Mouse (Mus musculus) B cell, adult 2 months (primary cell): ENCODE data around the gene Crocc2.

Experiments used
- DNase-seq, 2 experiments: peaks; one replicate each; pipeline ENCODE4 v3.0.0; 2022

Crocc2 gene

DNA sequence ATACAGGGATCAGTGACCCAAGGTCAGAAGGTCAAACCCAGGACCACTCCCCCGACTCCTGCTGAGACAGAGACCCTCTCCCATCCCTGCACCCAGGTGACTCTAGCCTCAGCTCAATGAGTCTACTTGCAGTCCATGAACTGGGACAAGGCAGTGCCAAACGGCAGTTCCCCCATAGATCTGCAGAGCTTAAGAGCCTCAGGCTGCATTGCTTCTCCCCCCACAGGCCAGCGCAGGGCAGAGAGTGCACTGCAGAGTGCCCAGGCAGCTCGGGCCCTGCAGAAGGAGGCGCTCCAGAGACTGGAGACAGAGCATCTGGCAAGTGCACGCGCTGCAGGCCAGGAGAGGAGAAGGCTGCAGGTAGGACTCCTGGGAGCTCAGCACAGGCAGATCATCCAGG is 49.0 kb downstream of the Crocc2 start:
- no peak for DNase-seq

DNA sequence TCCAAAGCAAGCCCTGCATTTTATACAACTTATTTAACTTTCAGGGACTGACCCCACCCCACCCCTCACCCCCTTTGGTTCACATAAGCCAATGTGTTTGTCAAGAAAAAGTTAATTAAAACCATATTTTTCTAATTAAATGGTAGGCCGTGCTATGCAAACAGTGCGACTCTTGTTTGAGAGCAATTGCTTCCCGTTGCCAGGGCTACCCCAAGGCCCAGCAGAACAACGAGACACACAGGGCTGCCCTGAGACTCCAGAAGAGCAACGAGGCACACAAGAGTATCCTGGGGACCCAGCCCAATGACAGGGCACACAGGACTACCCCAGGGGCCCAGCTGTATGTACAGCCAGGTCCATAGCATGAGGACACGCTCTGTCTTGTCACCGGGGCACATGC is 52.3 kb downstream of the Crocc2 start:
- no peak for DNase-seq

DNA sequence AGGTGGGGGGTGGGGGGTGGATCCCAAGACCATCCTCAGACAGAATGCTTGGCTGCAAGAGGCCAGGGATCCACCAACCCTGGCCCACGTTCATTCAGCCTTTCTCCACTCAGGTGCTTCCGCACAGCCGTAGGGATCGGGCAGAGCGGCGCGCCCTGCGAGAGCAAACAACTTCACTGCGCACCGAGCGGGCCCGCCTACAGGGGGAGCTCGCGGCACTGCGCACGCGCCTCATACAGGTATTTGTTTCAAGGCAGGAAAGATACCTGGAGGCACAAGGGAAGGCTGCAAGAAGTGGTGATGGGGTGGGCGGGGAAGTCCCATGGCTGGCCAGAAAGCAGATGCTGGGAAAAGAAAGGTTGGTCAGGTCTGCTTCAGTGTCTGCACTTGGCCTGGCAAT is 55.4 kb downstream of the Crocc2 start:
- DNase-seq = peak; percentile 75 to 76

DNA sequence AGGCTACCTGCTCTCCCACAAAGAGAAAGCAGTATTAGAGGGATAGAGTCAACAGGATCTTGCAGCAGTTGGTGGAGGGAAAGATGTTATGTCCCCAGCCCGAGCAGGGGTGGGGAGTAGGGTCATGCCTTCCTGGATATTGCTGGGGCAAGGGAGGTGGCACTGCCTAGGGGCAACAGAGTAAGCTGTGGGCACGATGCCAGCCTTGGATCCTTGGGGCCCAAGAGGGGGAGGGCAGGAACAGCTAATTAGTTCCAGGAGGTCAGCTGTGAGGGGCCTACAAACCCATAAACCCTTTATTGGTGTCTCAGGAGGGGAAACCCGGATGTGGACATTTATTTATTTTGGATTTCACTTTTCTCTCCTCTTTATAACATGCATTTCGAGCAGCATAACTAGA is 56.7 kb downstream of the Crocc2 start:
- no peak for DNase-seq

DNA sequence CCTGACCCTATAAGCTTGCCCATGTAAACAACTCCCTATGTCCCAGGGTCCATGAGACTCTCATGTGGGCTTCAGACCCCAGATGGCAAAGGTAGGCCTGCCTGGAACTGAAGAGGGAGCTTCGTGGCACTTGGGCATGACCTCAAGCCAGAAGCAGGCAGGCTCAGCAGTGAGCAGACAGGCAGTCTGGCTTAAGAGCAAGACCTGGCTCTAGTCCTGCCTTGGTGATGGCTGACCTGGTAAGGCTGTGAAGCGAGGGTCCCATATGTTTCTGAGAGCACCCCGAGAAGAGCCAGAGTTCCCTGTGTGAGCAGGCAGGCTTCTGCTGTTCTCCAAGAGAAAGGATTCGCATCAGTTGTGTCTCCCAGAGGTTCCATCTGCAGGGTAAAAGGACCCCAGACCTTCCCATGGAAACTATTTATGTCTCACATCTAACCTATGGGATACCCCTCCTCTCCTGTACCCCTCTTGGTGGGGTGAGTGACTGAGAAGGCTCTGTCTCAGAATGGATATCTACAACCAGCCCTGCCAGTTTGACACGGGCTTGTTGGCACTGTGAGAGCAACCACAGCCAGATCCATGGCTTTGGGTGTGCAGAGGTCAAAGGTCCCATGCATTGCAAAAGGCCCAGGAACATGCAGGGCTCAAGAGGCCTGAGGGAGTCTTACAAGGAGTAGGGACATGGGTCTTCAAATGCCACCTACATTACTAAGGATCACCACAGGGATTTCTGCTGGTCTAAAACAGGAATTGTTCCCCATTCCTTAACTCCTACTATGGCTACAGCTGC is 57.4 kb downstream of the Crocc2 start:
- DNase-seq = no peak

DNA sequence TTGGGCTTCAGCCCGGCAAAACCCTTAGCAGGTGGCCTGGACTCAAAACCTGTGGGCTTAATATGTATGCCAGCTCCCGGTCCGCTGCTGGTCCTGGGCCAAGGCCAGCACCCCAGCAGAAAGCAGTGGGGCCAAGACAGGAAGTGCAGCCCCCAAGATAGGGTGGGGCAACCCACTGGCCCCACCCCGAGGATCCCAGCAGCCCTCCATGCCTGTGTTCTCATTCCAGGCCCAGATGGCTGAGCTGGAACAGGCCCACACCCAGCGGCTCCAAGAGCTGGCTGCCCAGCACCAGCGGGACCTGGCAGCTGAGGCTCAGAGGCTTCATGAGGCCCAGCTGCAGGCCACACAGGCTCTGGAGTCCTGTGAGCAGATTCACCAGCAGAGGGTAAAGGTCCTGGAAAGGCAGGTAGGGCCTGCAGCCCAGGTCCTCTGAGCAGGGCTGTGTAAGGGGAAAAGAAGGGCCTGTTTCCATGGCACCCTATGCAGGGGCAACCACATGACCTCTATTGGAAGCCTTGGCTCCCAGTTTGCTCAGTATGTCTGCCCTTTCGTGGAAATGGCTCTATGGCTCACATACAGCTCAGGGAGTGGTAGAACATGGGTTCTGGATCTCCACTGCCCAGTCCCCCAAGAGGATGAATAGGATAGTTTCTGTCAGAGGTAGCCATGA is 58.9 kb downstream of the Crocc2 start:
- DNase-seq = no peak

DNA sequence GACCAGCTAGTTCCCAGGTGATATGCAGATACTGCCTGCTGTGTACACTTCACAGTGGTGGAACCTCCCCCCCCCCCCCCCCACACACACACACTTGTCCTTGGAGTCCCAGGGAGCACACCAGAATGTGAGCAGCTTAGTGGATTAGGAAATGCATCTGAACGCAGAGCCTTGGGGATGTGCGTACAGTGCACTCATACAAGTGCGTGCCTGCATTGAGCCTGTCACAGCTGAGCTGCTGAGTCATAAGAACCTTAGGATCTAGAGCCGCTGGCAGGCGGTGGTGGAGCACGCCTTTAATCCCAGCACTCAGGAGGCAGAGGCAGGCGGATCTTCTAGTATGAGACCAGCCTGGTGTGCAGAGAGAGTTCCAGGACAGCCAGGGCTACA is 59.4 kb downstream of the Crocc2 start:
- DNase-seq = no peak

DNA sequence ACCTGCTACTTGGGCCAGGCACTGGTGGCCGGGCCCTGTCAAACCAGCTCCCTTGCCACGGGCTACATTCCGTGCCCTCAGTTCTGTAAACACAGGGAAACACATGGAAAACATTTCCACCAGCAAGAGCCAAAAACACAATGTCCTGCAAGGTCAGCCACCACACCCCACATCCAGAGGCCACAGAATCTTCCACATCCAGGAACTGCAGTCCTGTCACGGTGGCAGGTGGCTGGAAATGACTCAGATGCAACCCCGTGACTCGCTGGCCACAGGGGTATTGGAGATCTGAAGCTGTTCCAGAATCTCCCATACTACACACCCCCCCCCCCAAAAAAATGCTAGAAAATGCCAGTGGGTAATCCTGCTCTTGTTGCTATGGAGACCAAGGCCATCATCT is 60.7 kb downstream of the Crocc2 start:
- no peak for DNase-seq

DNA sequence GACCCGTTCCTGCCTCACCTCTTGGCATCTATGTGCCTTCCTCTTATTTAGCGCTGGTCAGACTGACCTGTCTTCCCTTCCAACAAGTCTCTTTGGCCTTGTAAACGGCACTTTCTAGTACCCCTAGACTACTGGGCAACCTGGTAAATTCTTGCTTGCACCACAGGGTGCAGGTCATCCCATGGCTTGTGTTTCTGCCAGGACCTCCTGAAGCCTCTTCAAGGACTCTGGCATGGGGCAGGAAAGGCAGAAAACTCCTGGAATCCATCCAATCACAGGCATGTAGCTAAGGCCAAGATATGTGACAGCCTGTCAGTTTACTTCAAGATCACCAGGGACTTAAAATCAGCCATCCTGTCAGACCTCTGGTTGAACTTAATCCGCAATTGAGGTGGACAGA is 61.1 kb downstream of the Crocc2 start:
- no peak for DNase-seq

DNA sequence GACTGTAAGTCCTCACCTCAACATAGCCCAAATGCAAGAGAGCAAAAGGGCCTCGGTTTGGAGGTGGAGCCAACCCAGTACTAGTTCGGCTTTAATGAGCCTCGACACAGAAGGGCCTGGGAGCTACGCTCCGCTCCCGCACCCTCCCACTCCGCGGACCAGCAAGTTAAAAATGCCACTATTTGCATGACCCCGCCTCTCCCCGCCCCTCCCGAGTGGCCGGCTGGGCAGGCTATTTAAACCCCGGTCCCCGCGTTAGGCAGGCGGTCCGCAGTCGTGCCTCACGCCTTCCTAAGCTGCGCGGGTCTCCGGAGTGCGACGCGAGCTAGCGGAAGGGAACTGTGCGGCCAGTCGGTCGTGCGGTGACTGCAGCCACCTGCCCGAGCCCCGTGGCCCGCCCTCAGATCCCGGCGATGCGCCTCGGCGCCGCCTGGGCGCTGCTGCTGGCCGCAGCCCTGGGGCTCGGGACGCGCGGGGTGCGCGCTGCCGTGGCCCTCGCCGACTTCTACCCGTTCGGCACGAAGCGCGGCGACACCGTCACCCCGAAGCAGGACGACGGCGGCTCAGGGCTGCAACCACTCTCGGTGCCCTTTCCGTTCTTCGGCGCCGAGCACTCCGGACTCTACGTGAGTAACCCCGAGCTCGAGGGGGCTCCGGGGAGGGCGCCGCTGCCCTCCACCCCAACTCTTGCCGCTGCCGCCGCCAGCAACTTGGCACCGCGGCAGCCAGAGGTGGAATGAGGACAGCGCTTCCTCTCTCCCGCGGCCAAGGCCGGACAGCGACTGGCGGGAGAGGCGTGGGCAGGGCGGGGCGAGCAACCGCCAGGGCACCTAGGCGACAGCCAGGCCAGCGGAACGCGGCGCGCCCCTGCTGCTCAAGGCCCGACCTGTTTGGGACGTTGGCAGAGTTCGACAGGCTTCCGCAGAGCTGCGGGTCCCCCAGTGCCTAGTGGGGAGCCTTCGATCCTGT is 67.3 kb downstream of the Crocc2 start, which contains the start of gene Sned1:
Gene Sned1, plus strand, starts transcription at position 266 of the 969 bp plus-strand sequence.
- peak; percentile 39 for DNase-seq

DNA sequence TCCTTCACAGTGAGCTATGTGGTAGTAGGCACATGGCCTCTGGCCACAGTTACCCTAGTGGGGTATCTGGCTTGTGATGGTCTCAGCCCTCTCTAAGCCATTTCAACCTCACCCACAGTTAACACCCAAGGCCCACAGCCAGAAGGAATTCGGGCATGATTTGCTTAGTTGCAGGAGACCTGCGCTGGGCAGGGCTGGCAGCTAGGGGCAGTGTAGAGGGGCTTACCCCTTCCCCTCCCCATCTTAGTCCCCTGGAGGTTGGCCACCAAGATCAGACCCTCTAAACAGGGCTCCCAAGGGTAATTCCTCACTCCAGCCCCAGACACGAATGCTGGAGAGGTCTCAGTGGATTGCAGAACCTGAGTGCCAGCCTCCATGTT is 68.0 kb downstream of the Crocc2 start:
- peak; percentile 19 to 20 for DNase-seq

DNA sequence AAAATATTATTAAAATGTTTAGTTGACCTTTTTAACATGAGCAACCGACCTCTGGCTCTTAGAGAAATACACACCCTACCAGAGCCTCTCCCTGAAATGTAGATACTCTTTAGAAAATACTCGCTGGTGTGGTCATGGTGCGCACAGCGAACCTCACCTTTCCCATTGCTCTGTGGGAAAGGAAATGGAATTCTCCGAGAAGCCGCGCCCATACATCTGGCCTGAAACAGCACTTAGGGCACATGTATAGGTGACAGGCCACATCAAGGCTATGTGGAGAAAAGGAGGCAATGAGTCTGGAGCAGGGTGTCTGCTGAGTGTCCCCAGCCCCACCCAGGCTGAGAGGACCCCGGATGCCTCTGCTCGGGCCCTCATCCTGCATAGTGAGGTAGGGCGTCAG is 69.2 kb downstream of the Crocc2 start:
- no peak for DNase-seq

DNA sequence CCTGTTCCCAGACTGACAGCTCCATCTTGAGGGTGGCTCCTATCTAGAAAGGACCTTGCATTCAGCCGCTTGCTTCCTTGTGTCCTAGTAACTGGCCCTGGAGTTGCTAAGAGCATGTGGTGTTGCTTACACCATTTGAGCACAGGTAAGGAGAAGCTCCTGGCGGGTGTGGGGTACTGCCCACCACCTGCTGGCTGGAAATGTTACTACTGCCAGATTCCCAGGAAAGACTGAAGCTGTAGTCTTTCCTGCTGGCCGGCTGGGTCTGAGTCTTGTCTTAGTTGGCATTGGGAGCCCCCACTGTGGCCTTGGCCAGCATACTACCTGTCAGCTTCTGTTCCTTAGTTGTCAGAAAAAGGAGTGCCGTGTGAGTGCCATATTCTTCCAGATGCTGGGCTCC is 69.7 kb downstream of the Crocc2 start:
- DNase-seq = no peak

DNA sequence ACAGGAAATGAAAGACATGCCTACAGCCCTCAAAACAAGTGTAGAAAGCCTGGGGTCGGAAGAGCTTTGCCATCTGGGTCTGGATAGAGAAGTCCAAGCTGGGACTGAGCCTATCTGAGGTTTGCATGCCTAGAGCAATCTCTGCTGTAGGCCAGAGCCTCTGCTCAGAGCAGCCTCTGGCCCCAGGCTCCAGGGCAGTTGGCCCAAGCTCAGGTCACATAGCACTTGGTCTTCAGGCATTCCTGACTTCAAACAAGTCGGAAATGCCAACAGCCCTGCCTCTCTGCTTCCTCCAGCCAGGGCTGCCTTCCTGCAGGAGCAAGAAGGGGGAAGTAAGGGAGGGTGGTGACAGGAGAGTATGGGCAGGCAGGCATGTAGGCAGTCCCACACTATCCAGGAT is 77.4 kb downstream of the Crocc2 start:
- DNase-seq = no peak

DNA sequence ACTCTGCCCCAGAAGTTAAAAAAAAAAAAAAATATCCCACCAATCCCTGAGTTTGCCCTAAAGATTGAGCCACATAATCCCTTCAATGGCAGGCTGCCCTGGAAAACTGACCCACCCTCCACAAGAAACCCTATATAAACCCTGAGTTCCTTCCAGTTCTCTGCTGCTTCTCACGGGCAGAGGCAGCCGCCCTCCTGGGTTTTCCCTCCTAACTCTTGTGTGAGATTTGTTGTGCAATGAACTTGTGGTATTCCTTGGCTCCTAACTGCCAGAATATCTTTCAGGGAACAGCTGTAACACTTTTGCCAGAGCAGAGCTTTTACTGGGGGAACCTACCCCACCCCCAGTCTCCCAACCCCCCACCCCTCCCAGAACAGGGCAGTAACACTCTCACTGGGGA is 84.1 kb downstream of the Crocc2 start:
- DNase-seq = no peak

DNA sequence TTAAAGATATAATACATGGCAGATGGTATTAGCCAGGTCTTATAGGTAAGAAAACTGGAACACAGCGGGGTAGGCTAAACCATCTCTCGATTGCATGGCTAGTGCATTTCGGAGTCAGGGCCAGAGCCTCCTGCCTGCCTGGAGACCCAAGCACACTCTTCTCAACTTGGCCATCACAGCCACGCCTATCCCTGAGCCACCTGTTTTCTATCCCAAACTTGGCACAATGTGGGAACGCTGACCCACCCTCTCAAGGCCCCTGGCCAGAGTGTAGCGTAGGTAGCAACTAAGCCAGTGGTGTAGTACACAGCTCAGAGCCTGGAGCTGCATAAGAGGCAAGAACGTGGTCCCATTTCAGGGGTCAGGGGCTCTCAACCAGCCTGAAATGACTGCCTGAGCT is 87.2 kb downstream of the Crocc2 start:
- DNase-seq = no peak

DNA sequence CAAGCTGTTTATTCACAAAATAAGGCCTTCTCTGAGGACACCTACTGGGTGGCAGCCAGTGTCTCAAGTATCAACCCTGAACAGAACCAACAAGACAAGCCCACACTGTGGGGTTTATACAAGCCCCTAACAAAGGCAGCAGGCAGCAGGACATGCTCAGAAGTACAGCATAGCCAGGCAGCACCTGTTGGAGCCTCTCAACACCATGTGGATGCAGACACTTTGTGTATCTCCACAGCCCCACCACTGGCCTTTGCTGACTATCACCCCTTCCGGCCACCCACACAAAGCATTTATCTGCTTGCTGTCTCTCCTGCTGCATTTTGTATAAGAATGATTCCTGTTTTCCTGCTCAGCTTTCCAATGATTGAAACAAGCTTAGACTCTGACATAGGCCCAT is 89.0 kb downstream of the Crocc2 start:
- DNase-seq = no peak

DNA sequence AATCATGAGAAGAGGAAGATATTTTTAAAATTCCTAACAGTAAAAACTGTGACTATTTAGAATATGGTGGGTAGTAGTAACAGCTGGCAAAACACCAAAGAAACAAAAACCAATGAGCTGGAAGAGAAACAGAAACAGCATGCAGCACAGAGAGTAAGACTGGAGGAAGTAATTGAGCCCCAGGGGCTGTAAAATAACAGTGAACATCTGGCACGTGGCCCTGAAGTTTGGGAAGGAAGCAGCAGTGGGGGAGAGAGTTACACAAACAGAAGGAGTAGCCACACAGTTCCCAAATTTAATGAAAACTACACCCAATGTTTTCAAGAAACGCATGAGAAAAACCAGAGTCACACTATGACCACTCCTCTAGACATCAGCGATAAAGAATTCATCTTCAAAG is 98.7 kb downstream of the Crocc2 start:
- DNase-seq = no peak

DNA sequence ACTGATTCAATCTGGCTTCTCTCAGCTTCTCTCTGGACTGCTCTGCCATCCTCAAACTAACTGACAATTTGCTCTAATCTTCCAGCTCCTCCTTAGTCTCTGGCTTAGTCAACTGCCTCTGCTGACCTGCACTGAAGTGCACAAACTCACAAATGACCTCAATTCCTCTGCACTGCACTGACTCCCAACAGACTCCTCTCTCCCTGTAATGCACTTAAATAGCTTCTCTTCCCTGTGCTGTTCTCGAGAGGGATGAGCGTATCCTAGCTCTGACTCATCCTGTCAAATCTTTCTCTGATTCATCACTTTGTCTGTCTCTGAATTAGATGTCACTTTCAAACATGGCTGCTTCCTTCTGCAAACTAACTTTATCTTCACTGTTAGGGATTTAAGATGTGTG is 99.7 kb downstream of the Crocc2 start:
- no peak for DNase-seq

DNA sequence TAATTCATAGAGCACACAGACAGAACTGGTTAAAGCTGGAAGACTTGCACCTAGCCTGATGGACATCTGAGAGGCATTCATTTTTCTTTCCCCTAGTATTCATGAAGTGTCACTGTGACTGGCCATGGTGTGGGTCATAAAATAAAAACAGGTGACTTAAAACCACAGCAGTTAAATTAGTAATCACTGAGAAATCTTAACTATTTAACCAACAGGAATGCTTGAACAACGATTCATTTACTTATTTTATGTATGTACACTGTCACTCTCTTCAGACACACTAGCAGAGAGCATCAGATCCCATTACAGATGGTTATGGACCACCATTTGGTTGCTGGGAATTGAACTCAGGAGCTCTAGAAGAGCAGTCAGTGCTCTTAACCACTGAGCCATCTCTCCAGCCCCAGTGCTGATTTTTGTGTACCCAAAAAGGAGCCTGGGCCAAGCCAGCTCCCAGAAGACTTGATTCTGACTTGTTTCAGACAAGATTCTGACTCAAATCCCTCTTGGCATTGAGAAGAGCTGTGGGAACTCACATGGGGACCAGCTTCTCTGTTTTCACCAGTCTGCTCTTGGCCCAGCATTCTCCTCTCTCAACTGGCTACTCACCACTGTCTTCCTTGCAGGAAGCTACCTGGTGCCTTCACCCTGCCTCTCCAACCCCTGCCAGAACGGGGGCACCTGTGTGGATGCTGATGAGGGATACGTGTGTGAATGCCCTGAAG is 102.2 kb downstream of the Crocc2 start:
- DNase-seq = no peak

DNA sequence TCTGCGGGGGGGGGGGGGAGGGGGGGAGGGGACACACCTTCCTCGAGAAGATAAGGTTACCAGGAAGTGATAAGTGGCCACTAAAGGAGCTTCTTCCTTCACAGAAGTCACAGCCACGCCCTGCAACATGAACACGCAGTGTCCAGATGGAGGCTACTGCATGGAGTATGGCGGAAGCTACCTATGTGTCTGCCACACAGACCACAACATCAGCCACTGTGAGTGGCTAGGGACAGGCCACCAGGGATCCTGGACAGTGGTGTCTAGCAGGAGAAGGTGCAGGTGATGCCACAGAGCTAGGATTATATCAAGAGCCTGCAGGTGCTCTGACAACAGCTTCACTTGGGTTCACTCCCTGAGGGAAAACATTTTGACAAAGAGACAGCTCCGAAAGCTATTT is 103.2 kb downstream of the Crocc2 start:
- DNase-seq = no peak

DNA sequence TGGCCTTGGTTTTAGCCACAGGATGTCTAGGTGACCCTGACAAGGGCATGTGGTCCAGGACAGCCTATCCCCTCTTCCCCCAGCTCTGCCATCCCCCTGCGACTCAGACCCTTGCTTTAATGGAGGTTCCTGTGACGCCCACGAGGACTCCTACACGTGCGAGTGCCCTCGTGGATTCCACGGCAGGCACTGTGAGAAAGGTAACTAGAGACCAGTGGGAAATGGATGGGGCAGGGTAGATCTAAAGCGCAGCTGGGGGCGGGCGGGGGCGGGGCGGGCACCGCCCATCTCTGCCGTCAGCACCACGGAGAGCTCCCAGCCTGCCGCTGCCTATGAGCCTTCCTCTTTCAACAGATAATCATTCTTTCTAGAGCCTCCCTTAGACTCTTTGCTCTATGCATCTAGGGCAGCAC is 103.9 kb downstream of the Crocc2 start:
- DNase-seq = peak; percentile 31 to 43

DNA sequence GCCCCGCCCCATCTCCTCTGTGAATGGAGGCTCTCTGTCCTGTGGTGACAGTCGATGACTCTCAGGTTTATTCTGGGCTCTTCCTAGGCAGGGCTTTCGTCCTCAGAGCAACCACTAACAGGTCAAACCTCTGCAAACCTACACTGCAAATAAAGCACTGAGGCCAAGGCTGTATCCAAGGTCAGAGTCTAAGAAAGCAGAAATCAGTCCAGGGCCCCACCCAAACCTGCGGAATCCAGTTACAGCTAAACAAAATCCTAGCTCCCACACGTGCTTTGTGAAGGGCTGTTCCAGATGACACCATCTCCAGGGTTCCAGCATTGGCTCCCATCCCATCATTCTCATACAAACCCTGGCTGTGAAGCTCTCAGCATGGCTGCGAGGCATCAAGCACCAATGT is 107.0 kb downstream of the Crocc2 start:
- DNase-seq = no peak
